Mouse (Mus musculus) ovary, adult 2 months (tissue): ENCODE measurements around the gene Sdr39u1. TPM values are rescaled to one million over a fixed set of nuclear protein-coding genes. Genes with fewer than 3 reads are reported as not detected.

Experiments
- polyA plus RNA-seq: library from polyadenylated mRNA; depleted of rRNA; stranded (reverse); fragments of >200 nt; gene quantifications from 2 replicates; pipeline ENCODE4 v1.2.3, GENCODE M21; 2012; rRNA removed

Gene Sdr39u1
- 44.7 and 46.6 TPM in 2 replicates for polyA plus RNA-seq

GRCm38 (mm10) chr14:55899701-55900413 lies at the start of gene Sdr39u1:
Gene Sdr39u1, minus strand, starts transcription at chr14:55900293.

GRCm38 (mm10) chr14:55944575-55944974 lies 44.5 kb upstream of the Sdr39u1 start, which contains the start of gene Cma1:
Gene Cma1, minus strand, starts transcription at chr14:55944675.

GRCm38 (mm10) chr14:55884713-55885113 lies 15.4 kb downstream of the Sdr39u1 start, which contains the start of gene Khnyn:
Gene Khnyn, plus strand, starts transcription at chr14:55884947.

GRCm38 (mm10) chr14:55884166-55884565 lies 15.9 kb downstream of the Sdr39u1 start, which contains the start of gene Cbln3:
Gene Cbln3, minus strand, starts transcription at chr14:55884392.

GRCm38 (mm10) chr14:55853621-55854285 lies 46.3 kb downstream of the Sdr39u1 start, which contains the start of gene Nynrin:
Gene Nynrin, plus strand, starts transcription at chr14:55854010.

Other genes starting within 250 kb of the Sdr39u1 start
- 16.1 and 21.4 TPM in 2 replicates for gene Mdp1, start 239.8 kb downstream of the Sdr39u1 start, polyA plus RNA-seq
- 13.6 and 17.9 TPM in 2 replicates for gene Gmpr2, start 228.4 kb downstream of the Sdr39u1 start, polyA plus RNA-seq
- 199 and 293 TPM in 2 replicates for gene Nedd8, start 228.2 kb downstream of the Sdr39u1 start, polyA plus RNA-seq
- gene Tinf2, start 218.5 kb downstream of the Sdr39u1 start, polyA plus RNA-seq = 10.7 and 14.9 TPM in 2 replicates
- gene Tgm1, start 186.4 kb downstream of the Sdr39u1 start, polyA plus RNA-seq = 1.5 and 1.9 TPM in 2 replicates
- 47.9 and 58.1 TPM in 2 replicates for gene Rabggta, start 178.0 kb downstream of the Sdr39u1 start, polyA plus RNA-seq
- gene Dhrs1, start 154.6 kb downstream of the Sdr39u1 start, polyA plus RNA-seq = 42.0 and 65.0 TPM in 2 replicates
- gene Nop9, start 154.6 kb downstream of the Sdr39u1 start, polyA plus RNA-seq = 14.0 and 19.1 TPM in 2 replicates
- gene Cideb, start 141.8 kb downstream of the Sdr39u1 start, polyA plus RNA-seq = 1.9 TPM in 2 replicates
- gene Ltb4r2, start 138.9 kb downstream of the Sdr39u1 start, polyA plus RNA-seq = 0.84 and 1.5 TPM in 2 replicates
- gene Ltb4r1, start 134.3 kb downstream of the Sdr39u1 start, polyA plus RNA-seq = 2.2 and 2.8 TPM in 2 replicates
- gene Adcy4, start 116.2 kb downstream of the Sdr39u1 start, polyA plus RNA-seq = 16.8 and 28.3 TPM in 2 replicates
- 9.8 and 12.0 TPM in 2 replicates for gene Ripk3, start 111.4 kb downstream of the Sdr39u1 start, polyA plus RNA-seq
- gene Nfatc4, start 77.1 kb downstream of the Sdr39u1 start, polyA plus RNA-seq = 48.6 and 49.5 TPM in 2 replicates
- 16.1 and 17.4 TPM in 2 replicates for gene Nynrin, start 46.3 kb downstream of the Sdr39u1 start, polyA plus RNA-seq
- gene Cbln3, start 15.9 kb downstream of the Sdr39u1 start, polyA plus RNA-seq = 0.63 and 0.67 TPM in 2 replicates
- gene Khnyn, start 15.3 kb downstream of the Sdr39u1 start, polyA plus RNA-seq = 21.0 and 21.5 TPM in 2 replicates
- 2.2 and 2.7 TPM in 2 replicates for gene Cma1, start 44.4 kb upstream of the Sdr39u1 start, polyA plus RNA-seq
- not detected in 2 replicates for gene Cma2, start 50.7 kb upstream of the Sdr39u1 start, polyA plus RNA-seq
- not detected in 2 replicates for gene Mcpt1, start 117.7 kb upstream of the Sdr39u1 start, polyA plus RNA-seq
- gene Mcpt9, start 130.2 kb upstream of the Sdr39u1 start, polyA plus RNA-seq = not detected in 2 replicates
- gene Mcpt2, start 141.7 kb upstream of the Sdr39u1 start, polyA plus RNA-seq = not detected in 2 replicates
- gene Mcpt4, start 162.0 kb upstream of the Sdr39u1 start, polyA plus RNA-seq = 1.9 and 2.0 TPM in 2 replicates
- gene Mcpt8, start 185.0 kb upstream of the Sdr39u1 start, polyA plus RNA-seq = not detected in 2 replicates
- not detected in 2 replicates for gene Ctsg, start 202.3 kb upstream of the Sdr39u1 start, polyA plus RNA-seq
- gene Gzme, start 220.3 kb upstream of the Sdr39u1 start, polyA plus RNA-seq = not detected in 2 replicates
- gene Gzmd, start 232.3 kb upstream of the Sdr39u1 start, polyA plus RNA-seq = not detected in 2 replicates